Mouse (Mus musculus): Measurements from ENCODE around the gene Swap70.

- peak; percentile 27; the same call in 1 of the 2 replicates for TF ChIP-seq CTCF (IDR thresholded peaks at IDR 0.05; ENCODE audit: extremely low read depth, insufficient read length, insufficient replicate concordance, low read depth, low read length)
- no peak for TF ChIP-seq POLR2A (IDR thresholded peaks at IDR 0.05; ENCODE audit: low read depth, low read length)
These were observed 50.9 kb downstream of the Swap70 start for GRCm38 (mm10) chr7:110272434-110272833.

Data from small intestine, adult 2 months (tissue).